Mouse (Mus musculus) subcutaneous adipose tissue, adult 2 months (tissue): ENCODE measurements around the gene Eva1b. TPM values are rescaled to one million over a fixed set of nuclear protein-coding genes. Genes with fewer than 3 reads are reported as not detected.

Experiments
- polyA plus RNA-seq: library from polyadenylated mRNA; depleted of rRNA; stranded (reverse); fragments of >200 nt; gene quantifications from 2 replicates; pipeline ENCODE4 v1.2.3, GENCODE M21; 2012; ENCODE audit warnings: low replicate concordance; rRNA removed

Gene Eva1b
- polyA plus RNA-seq, result 56.7 and 137 TPM in 2 replicates

DNA sequence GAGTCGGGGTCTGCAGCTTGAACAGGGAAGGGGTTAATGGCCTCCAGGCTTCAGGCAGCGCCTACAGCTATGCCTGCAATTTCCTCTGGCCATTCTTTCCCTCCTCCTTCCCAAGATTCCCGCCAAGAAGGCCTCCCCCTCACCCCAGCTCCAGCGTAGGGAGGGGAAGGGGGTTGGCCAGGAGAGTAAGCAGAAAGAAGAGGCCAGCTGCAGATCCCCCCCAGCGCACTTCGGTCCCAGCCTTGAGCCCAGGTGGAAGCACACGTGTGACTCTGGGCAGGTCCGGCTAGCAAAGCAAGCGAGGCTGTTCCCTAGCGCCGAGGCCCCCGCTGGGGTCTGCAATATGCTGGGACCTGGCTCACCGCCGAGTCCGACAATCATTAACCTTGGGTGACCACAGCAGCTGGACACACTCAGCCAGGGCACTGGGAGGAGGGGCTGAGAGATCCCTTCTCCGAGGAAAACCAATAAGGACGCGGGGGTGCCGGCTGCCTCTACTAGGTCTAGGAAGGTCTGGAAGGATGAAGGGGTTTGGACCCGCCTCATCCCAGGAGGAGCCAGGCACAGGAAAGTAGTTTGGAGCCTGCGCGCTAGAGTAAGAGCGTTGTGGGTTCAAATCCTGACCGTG, at the start of gene Eva1b:
Gene Eva1b (plus strand): TSS at position 212 of the 628 bp plus-strand sequence.

DNA sequence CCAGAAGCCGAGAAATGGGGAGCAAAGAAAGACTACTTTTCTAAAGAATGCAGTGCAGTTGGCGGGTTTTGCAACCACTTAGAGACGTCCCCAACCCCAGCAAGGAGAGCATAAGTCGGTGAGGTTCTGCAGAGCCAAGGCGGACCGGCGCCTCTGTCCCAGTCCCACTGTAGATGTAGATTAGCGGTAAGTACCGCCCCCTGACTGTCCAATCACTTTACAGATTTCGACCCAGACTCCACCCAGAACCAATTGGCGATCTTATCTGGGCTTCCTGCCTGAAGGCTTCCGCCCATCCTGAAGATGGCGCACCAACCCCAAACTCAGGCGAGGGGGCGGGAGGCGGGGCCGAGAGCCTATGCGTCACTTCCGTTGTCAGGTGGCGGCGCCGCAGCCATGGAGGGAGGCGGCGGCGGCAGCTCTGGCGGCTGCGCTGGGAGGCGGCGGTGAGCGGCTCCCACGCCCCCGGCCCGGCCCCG, 43.9 kb upstream of the Eva1b start, which contains the start of gene Stk40:
Gene Stk40 (plus strand): TSS at position 368 of the 479 bp plus-strand sequence.

GRCm38 (mm10) chr4:126163067-126163659, 15.6 kb downstream of the Eva1b start, which contains the start of gene Sh3d21:
Gene Sh3d21 (minus strand): TSS chr4:126163491.

Other genes with a start within 250 kb of the Eva1b start
- 3.4 and 15.9 TPM in 2 replicates for gene Csf3r, start 123.2 kb upstream of the Eva1b start, polyA plus RNA-seq
- gene Mrps15, start 100.8 kb upstream of the Eva1b start, polyA plus RNA-seq, result 61.6 and 88.3 TPM in 2 replicates
- 7.1 and 8.5 TPM in 2 replicates for gene Oscp1, start 89.2 kb upstream of the Eva1b start, polyA plus RNA-seq
- gene Lsm10, start 51.1 kb upstream of the Eva1b start, polyA plus RNA-seq, result 67.9 and 81.9 TPM in 2 replicates
- gene Stk40, start 43.8 kb upstream of the Eva1b start, polyA plus RNA-seq, result 45.7 and 49.8 TPM in 2 replicates
- 3.2 and 3.8 TPM in 2 replicates for gene Sh3d21, start 15.7 kb downstream of the Eva1b start, polyA plus RNA-seq
- gene Thrap3, start 55.0 kb downstream of the Eva1b start, polyA plus RNA-seq, result 53.3 and 84.9 TPM in 2 replicates
- gene Map7d1, start 108.6 kb downstream of the Eva1b start, polyA plus RNA-seq, result 88.8 and 106 TPM in 2 replicates
- gene Trappc3, start 114.6 kb downstream of the Eva1b start, polyA plus RNA-seq, result 68.1 and 71.5 TPM in 2 replicates
- 0.82 and 5.8 TPM in 2 replicates for gene Col8a2, start 139.0 kb downstream of the Eva1b start, polyA plus RNA-seq
- 38.9 and 56.9 TPM in 2 replicates for gene Adprhl2, start 174.0 kb downstream of the Eva1b start, polyA plus RNA-seq
- 5.2 and 14.5 TPM in 2 replicates for gene Tekt2, start 177.9 kb downstream of the Eva1b start, polyA plus RNA-seq